Mouse (Mus musculus) forebrain, embryonic 16.5 days (tissue): ENCODE results near the gene Acss1. TPM values are rescaled to one million over a fixed set of nuclear protein-coding genes. Genes with fewer than 3 reads are reported as not detected.

ENCODE experiments used
- ATAC-seq: fragments of 200-750 bp; cut with Nextera tagmentation; 2 replicates; pipeline ENCODE4 v1.8.0; 2017; ENCODE audit warnings: mild to moderate bottlenecking, moderate library complexity
- H3K27ac ChIP-seq: fragments of 300-500 bp; sonication (generic); 2 replicates; pipeline ENCODE4 v1.5.1; 2014; ENCODE audit warnings: low read length, control low read depth
- H3K27me3 ChIP-seq: fragments of 300-500 bp; sonication (generic); replicated peaks from 2 replicates; pipeline ENCODE4 v1.6.1; 2014; ENCODE audit warnings: low read length; ENCODE audit not compliant: control insufficient read depth, insufficient read depth
- H3K36me3 ChIP-seq: fragments of 300-500 bp; sonication (generic); 2 replicates; pipeline ENCODE4 v1.6.1; 2014; ENCODE audit not compliant: control insufficient read depth, insufficient read depth
- H3K4me1 ChIP-seq: fragments of 300-500 bp; sonication (generic); replicated peaks from 2 replicates; pipeline ENCODE4 v1.6.1; 2014; ENCODE audit warnings: low read length; ENCODE audit not compliant: control insufficient read depth, insufficient read depth
- H3K4me2 ChIP-seq: fragments of 300-500 bp; sonication (generic); 2 replicates; pipeline ENCODE4 v1.6.1; 2014; ENCODE audit warnings: mild to moderate bottlenecking, low read length, control low read depth
- H3K4me3 ChIP-seq: fragments of 300-500 bp; sonication (generic); replicated peaks from 2 replicates; pipeline ENCODE4 v1.5.1; 2014; ENCODE audit warnings: mild to moderate bottlenecking, low read length, control low read depth
- H3K9ac ChIP-seq: fragments of 300-500 bp; sonication (generic); replicated peaks from 2 replicates; pipeline ENCODE4 v1.6.1; 2014; ENCODE audit warnings: low read depth, low read length, control low read depth
- H3K9me3 ChIP-seq: fragments of 300-500 bp; sonication (generic); 2 replicates; pipeline ENCODE4 v1.6.1; 2016; ENCODE audit warnings: low read length; ENCODE audit not compliant: control insufficient read depth
- WGBS: fragments of 180-500 bp; shearing (Covaris S2); extraction: QIAGEN DNeasy Blood & Tissue Kit; methylation state at CpG from one replicate; pipeline ENCODE4 v1.1.7; 2014; 5-methylcytosine and 5-hydroxymethylcytosine counted together
- polyA plus RNA-seq: library from polyadenylated mRNA; unstranded; fragments of >200 nt; fragmentation: Nextera tagmentation; extraction: Ambion mirVana; gene quantifications from 2 replicates; pipeline ENCODE4 v1.2.1, GENCODE M21; 2015

Acss1 gene
- polyA plus RNA-seq, 1 experiment from 2014 or later: 21.9 TPM

DNA sequence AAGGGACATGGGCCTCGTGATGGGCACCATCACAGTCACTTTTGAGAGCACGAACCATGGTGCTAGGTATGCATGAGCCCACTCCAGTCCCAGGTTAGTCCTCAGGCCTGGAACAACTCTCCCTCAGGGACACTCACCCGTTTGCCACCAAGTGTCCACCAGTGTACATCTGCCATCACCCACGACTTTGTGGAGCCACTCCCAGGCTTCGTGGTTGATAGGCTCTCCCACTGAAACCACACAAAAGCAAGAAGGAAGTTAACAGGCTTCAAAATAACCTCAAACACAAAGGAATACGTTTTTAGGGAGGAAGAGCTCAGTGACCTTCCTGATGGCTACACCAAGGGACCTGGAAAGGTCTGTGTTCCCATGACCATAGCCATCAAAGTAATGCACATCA, 41.2 kb downstream of the Acss1 start:
- Histone ChIP-seq H3K36me3 (peaks cover 7% of the 10 kb centered on the region), H3K27me3 (no peaks in the 10 kb centered on the region), H3K4me2 (no peak overlapping the region), H3K4me1 (no peaks in the 10 kb centered on the region), H3K9me3 (no peaks in the 10 kb centered on the region), H3K4me3 (no peak overlapping the region), H3K9ac (no peak overlapping the region), H3K27ac (no peak overlapping the region)
- no peak for ATAC-seq
- WGBS: 76% methylated on average over 6 of the region's 6 CpGs

DNA sequence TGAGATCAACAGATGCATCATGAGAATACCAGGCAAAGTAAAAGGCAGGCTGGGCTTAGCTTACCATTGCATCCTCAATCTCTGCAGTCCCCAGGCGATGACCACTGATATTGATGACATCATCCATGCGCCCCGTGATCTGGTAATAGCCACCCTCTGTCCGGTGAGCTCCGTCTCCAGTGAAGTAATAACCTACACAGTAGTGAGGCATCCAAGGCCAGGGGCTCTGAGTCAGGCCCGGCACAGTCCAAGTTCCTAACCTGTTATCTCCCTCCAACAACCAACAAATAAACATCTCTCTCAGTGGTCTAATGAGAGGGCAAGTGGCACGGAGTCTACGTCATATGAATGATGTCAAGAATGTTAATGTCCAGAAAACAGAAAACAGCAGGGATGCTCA, 43.4 kb downstream of the Acss1 start:
- Histone ChIP-seq H3K9me3 (no peaks in the 10 kb centered on the region), H3K36me3 (peaks cover 9% of the 10 kb centered on the region), H3K4me1 (no peaks in the 10 kb centered on the region), H3K27ac (no peak overlapping the region), H3K4me2 (no peak overlapping the region), H3K9ac (no peak overlapping the region), H3K27me3 (no peaks in the 10 kb centered on the region), H3K4me3 (no peak overlapping the region)
- ATAC-seq: no peak
- WGBS: 95% methylated on average over 8 of the region's 8 CpGs

DNA sequence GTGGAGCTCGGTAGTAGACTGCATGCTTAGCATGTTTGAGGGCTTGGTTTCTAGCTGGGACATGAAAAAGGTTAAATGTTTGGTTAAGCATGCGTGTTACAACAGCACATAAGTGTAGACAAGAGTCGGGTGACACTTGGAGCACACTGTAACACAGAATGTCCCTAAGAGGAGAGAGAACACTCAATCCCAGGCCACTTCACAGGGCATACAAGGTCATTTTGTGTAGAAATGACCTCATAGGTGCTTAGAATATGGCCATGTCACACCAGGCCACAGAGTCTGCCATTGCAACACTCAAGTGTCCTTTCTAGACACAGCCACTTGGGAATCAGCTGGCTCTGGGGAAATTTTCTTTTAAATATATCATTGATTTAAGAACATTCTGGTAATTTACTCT, 44.3 kb downstream of the Acss1 start:
- Histone ChIP-seq H3K27ac (no peak overlapping the region), H3K27me3 (no peaks in the 10 kb centered on the region), H3K9ac (no peak overlapping the region), H3K9me3 (no peaks in the 10 kb centered on the region), H3K4me2 (no peak overlapping the region), H3K36me3 (peaks cover 9% of the 10 kb centered on the region), H3K4me3 (no peak overlapping the region), H3K4me1 (no peaks in the 10 kb centered on the region)
- no peak for ATAC-seq
- 94% methylated on average over 3 of the region's 3 CpGs for WGBS

DNA sequence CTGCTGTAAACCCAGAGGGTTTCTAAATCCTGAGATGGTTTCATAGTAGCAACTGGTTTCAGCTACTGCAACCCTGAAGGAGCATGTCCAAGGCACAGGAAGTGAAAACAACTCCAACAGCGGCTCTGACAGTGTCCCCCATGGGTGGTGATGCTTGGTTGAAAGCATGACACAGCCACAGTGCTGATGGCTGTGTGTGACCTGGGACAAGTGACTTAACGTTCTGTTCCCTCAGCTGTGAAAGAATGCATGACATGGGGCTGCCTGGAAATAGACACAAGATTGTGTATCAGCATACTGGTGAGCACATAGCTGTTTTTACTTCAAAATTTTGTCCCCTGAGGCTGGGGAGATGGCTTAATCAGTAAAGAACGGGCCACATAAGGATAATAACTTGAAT, 46.6 kb downstream of the Acss1 start:
- peaks cover 9% of the 10 kb centered on the region for H3K36me3 ChIP-seq
- H3K9ac ChIP-seq: no peak overlapping the region
- no peak for ATAC-seq
- H3K4me3 ChIP-seq: no peak overlapping the region
- H3K4me1 ChIP-seq: no peaks in the 10 kb centered on the region
- no peak overlapping the region for H3K4me2 ChIP-seq
- 82% methylated on average over 3 of the region's 3 CpGs for WGBS
- H3K9me3 ChIP-seq: no peaks in the 10 kb centered on the region
- no peak overlapping the region for H3K27ac ChIP-seq
- no peaks in the 10 kb centered on the region for H3K27me3 ChIP-seq

DNA sequence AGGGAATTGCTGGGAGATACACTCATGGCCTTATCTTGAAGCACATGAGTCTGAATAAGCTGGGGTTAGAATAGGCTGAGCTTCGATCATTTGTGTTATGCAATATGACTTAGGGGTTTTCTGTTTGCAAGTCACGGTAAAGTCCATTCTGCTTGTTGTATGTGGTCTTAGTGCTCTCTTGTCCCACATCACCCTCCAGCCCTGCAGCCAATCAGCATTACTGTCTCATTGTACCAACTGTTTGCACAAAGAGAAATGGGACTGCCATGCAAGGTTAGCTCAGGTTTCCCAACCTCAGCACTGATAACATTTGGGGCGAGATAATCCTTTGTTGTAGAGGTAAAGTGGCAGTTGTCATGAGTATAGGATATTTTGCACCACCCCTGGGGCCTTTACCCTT, 58.2 kb downstream of the Acss1 start:
- H3K27ac ChIP-seq: no peak overlapping the region
- peaks cover 13% of the 10 kb centered on the region for H3K4me1 ChIP-seq
- H3K4me3 ChIP-seq: no peak overlapping the region
- H3K9ac ChIP-seq: no peak overlapping the region
- no peaks in the 10 kb centered on the region for H3K9me3 ChIP-seq
- no peak overlapping the region for H3K4me2 ChIP-seq
- no peaks in the 10 kb centered on the region for H3K36me3 ChIP-seq
- no peaks in the 10 kb centered on the region for H3K27me3 ChIP-seq
- 81% methylated on average over 3 of the region's 3 CpGs for WGBS
- no peak for ATAC-seq

DNA sequence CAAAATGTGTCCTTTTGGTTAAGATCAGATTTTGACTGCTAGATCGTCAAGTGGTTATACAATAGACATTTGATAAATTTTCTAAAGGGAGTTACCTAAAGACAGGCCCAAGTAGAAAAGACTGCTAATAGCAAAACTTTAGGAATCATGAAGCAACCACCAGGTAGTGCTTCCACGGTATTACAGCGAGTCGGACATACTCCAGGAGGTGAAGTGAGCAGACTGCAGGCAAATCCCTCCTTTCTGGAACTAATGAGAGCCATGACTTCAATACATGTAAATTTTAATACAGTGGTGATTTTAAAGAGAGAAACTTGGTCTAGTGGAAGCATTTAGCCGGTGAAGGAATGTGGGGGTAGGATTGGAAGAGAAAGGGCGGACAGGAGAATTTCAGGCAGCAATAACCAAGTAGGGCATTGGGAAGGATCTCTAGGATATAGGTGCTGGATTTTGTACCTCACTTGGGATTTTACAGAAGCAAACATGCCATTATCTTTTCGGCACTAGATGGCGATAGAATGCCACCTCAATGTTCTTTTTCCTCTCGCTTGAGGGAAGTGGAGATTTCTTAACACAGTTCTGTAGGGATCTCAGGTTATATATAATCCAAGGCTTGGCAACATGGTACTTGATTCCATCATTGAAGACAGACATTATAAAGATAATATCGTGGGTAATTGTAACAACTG, 59.3 kb downstream of the Acss1 start:
- ATAC-seq: peak; percentile 55
- peak overlapping the region; percentile 46; the same call in 1 of the 2 replicates for H3K27ac ChIP-seq

DNA sequence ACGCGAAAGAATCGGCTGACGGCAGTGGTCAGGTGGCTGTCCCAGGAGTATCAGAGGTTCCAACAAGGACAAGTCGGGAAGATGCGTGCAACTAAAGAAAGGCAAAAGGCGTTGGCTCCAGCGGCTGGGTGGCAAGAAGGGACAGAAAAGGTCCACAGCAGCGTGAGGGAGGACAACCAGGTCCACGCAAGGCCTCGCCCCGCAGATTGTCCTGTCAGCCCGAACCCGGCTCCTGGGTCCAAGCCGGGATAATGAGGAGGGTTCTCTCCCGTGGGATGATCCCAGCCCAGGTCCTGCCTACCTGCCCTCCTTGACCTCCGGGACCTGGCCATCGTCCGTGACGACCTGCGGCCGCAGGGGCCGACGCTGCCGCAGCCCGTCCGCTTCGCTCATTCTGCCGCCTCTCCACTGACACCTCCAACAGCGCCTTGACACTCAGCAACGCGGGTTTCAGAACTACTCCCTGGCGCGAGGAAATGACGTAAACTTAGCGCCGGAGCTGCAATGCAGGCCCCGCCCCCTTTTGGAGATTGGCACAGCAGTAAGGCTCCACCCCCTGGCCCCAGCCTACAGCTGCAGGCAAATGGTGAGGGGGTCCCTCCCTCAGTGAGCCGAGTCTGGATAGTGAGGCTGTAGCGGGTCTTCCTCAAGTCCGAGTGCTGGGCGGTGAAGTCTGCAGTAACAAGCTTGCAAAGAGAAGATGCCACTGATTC, 60.1 kb downstream of the Acss1 start, which contains the start of gene Apmap:
TSS of gene Apmap (minus strand) at position 481 of the 713 bp plus-strand sequence.
- peaks cover 13% of the 10 kb centered on the region for H3K4me1 ChIP-seq
- peak; percentile 97 for ATAC-seq
- H3K27ac ChIP-seq: peak within 1 kb of the TSS; percentile 46; the same call in 1 of the 2 replicates
- H3K9ac ChIP-seq: peak within 1 kb of the TSS; percentile 69
- H3K4me3 ChIP-seq: peak within 1 kb of the TSS; percentile 72
- H3K9me3 ChIP-seq: no peaks in the 10 kb centered on the region
- no peaks in the 10 kb centered on the region for H3K36me3 ChIP-seq
- under 1% methylated on average over 42 of the region's 42 CpGs for WGBS
- H3K27me3 ChIP-seq: no peaks in the 10 kb centered on the region
- peak within 1 kb of the TSS; percentile 74 for H3K4me2 ChIP-seq

More for the DNA sequence above, 59.3 kb downstream of the Acss1 start:
- Histone ChIP-seq H3K4me2 (peak overlapping the region; percentile 74), H3K27me3 (no peaks in the 10 kb centered on the region), H3K9me3 (no peaks in the 10 kb centered on the region), H3K36me3 (no peaks in the 10 kb centered on the region), H3K4me3 (peak overlapping the region; percentile 72), H3K4me1 (peaks cover 13% of the 10 kb centered on the region), H3K9ac (peak overlapping the region; percentile 69; the same call in 1 of the 2 replicates)
- 1% methylated on average over 10 of the region's 10 CpGs for WGBS

DNA sequence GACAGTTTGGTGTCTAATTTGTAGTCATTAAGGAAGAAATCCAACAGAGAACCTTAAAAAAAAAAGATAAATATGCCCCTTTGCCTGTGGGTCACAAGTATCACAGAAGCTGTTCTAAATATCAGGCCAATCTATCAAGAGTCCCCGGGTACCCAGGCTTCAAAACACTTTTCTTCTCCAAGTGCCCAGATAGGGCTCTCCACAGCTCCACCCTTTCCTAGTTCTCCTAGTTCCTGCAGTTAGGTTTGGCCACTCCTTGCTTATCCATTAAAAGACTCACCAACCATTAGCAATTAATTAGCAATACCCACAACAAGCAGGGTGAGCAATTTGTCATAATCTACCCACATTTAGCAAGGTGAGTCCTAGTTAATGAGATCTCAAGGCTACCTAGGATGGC, 61.2 kb downstream of the Acss1 start:
- no peak overlapping the region for H3K27ac ChIP-seq
- no peaks in the 10 kb centered on the region for H3K36me3 ChIP-seq
- ATAC-seq: no peak
- H3K4me1 ChIP-seq: peaks cover 13% of the 10 kb centered on the region
- peak overlapping the region; percentile 74 for H3K4me2 ChIP-seq
- H3K9me3 ChIP-seq: no peaks in the 10 kb centered on the region
- H3K4me3 ChIP-seq: peak overlapping the region; percentile 72; the same call in 1 of the 2 replicates
- no peaks in the 10 kb centered on the region for H3K27me3 ChIP-seq
- WGBS: 86% methylated on average over 1 of the region's 1 CpGs
- no peak overlapping the region for H3K9ac ChIP-seq

DNA sequence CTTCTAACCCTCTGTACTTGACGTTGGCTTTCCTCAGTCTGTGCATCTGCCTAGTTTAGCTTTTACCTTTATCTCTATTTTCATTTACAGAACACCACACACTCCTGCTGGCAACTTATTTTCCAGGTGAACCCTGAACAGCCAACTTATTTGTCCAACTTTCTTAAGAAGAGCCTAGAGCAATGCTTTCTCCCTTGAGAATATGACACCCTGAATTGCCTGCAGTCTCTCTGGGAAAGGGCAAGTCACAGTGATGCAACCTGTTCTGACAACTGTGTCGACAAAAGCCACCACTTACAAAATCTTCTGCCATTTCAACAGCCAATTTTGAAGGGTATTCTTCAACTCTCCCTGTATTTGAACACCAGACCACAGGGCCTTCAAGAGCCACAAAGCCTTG, 63.5 kb downstream of the Acss1 start:
- H3K9me3 ChIP-seq: no peaks in the 10 kb centered on the region
- H3K4me3 ChIP-seq: no peak overlapping the region
- no peak for ATAC-seq
- no peaks in the 10 kb centered on the region for H3K27me3 ChIP-seq
- H3K9ac ChIP-seq: no peak overlapping the region
- no peaks in the 10 kb centered on the region for H3K36me3 ChIP-seq
- peaks cover 13% of the 10 kb centered on the region for H3K4me1 ChIP-seq
- 88% methylated on average over 2 of the region's 2 CpGs for whole genome bisulfite sequencing
- H3K4me2 ChIP-seq: no peak overlapping the region
- H3K27ac ChIP-seq: no peak overlapping the region
